Mouse (Mus musculus): ENCODE measurements around the gene Csf1.
A peak's percentile ranks its signal among the peaks of the same experiment; 100 is the strongest.
"Not testable (repeated sequence)": the region's sequence is repeated elsewhere in the genome, so short reads cannot be mapped to it uniquely, and the experiment has no call there.

Csf1 gene

GRCm38 (mm10) chr3:107748260-107748955 lies 11.9 kb downstream of the Csf1 start:
- no peak for DNase-seq

GRCm38 (mm10) chr3:107746026-107746425 lies 14.2 kb downstream of the Csf1 start:
- DNase-seq: no peak

GRCm38 (mm10) chr3:107743650-107744049 lies 16.6 kb downstream of the Csf1 start:
- DNase-seq: peak in 1 of 2 experiments; percentile 37

DNA sequence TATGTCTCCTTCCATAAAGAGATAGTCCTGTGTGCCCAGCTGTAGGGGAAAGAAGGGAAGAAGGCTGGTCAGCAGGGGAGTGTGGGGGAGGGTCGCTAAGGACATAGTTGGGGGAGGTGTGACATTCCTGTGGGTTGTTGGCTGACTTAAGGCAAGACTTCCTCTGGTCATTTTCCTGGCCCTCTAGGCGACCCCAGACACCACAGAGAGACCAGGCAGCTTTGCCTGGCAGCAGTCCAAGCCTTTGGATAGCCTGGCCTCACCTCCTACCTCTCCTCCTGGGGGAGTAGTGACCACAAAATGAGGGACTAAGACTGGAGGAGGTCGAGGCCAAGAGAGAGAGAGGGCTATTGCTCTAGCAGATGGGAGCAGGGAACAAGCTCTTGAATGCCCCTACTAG lies 17.2 kb downstream of the Csf1 start:
- peak in 1 of 2 experiments; percentile 37 for DNase-seq

GRCm38 (mm10) chr3:107742071-107742710 lies 18.1 kb downstream of the Csf1 start:
- no peak for DNase-seq

GRCm38 (mm10) chr3:107741387-107741786 lies 18.9 kb downstream of the Csf1 start:
- no peak for DNase-seq

- peak; percentile 54 to 56 for DNase-seq
These were observed 19.6 kb downstream of the Csf1 start for GRCm38 (mm10) chr3:107740578-107741207.

GRCm38 (mm10) chr3:107739966-107740365 lies 20.3 kb downstream of the Csf1 start:
- DNase-seq: no peak

DNA sequence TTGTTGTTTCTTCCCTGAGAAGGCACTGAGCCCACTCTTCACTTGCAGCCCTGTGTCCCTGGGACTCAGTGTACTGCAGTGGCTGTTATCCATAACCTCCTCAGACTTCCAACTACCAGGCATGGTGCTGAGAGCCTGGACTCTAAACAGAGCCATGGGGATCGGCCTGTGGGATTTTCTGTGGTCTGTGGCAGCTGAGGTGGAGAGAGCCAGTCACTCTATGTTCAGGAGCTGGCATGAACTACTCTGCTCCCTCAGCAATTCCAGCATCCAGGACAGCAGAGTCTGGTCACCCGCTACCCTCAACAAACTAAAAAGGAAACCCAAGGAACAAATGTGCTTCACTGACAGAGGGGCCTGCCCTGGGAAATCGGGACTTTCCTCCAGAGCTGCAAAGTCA lies 20.8 kb downstream of the Csf1 start:
- no peak for DNase-seq

DNA sequence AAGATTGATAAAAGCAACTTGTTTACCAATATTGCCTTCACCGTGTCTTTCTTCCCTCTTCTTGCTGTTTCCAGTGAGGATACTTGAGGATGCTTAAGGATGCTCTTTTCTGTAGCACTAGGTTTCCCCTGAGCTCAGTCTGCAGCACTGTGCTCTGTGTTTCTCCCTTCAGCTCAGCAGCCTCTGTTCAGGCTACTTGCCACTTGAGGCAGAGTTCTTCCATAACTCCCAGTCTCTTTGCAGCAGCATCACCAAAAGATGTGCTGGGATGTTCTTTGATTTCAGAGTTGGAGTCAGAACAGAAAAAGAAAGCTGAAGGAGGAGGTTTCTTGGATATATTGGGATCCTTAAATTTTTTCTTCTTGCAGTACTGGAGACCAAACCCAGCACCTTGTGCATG lies 21.6 kb downstream of the Csf1 start:
- DNase-seq: no peak

DNA sequence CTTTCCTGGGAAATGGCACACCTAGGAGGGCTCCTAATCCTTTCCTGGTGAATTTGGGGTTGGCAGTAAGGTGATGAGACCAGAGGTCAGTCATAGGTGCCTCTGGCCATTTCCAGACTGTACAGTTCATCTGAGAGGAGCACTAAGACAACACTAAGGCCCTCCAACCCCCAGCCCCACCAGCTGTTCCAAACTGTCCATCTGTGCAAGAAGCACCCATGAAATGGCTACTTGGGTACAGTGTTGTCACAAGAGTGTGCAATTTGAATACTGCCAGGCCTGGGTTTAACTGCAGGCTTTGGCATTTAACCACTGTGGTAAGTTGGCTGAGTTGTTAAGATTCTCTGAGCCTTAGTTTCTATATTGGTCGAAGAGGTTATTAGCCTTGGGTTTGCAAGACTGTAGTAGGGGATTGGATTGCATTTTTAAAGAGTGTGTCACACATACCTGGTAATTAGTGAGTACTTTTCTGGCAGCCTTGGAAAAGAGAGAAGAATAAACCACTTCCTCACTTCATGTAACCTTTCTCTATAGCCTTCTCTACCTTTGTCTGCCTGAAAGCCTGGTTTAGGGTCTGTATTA lies 22.6 kb downstream of the Csf1 start:
- DNase-seq: no peak

- DNase-seq: not testable (repeated sequence)
These were observed 24.6 kb downstream of the Csf1 start for GRCm38 (mm10) chr3:107735620-107736019.

DNA sequence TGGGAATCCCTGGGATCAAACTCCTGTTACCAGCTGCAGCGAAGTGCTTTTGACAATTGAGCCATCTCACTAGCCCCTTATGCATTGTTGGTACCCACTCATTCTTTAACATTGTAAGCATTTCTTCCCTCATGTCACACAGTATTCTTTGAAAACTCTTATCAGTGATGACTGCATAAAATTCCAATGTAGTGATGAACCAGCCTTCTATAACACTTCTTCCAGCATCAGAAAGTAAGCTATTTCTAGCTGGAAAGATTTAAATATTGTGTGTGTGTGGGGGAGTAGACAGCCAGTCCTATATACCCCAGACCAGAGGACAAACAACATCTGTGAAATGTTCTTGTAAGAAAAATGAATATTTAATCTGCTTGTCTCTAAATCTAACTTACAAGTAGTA lies 26.9 kb downstream of the Csf1 start:
- no peak for DNase-seq

DNA sequence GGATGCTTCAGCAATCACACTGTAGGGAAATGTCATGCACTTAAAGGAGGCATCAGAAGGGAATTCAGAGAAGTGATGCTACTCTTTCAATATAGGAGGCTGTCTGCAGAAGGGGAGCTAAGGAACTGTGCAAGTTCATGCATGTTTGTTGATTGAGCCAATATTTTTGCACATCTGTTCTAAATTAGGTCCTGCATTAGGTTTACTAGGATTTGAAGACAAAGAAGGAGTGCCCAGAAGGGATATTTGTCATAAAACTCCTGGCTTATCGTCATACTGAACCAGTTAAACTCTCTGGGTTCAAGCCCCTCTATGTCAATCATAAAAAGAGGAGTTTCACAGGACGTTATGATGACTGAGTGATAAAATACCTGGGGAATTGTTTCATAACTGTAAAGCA lies 30.0 kb downstream of the Csf1 start:
- no peak for DNase-seq

DNA sequence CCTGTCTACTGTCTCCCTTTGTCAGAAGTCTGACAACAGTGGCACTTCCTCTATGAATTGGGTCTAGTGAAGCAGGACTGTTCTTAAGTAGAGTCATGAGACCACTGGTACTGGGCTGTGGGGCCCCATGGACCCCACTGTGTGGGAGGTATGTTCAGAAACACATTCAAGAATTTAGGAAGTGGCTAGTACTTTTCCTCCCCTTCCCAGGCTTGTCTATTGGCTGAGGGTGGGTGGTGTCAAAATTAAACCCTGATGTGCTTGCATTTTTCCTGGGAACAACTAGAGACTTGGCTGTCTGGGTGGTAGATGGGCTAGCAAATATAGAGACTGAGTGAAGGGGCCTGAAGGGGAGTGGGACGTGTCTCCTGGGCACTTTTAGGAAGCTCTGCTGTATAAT lies 31.8 kb downstream of the Csf1 start:
- no peak for DNase-seq

- no peak for DNase-seq
These were observed 44.3 kb downstream of the Csf1 start for GRCm38 (mm10) chr3:107715971-107716370.

- no peak for DNase-seq
These were observed 45.9 kb downstream of the Csf1 start for GRCm38 (mm10) chr3:107714276-107714933.

DNA sequence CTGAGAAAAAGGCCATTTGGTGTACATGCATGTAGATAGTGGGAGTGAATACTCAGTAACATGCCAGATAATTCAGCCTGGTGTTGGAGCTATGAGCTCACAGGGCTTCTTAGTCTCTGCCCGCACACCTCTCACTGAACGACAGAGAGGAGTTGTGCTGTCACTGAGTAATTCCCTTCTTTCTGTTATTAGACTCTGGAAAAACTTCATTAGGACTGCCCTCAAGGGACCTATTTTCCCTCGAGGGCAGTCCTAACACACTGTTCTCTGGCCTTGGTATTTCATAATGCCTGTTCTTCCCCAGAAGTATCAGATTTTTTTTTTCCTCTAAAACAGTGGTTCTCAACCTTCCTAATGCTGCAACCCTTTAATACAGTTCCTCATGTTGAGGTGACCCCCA lies 48.2 kb downstream of the Csf1 start:
- no peak for DNase-seq

DNA sequence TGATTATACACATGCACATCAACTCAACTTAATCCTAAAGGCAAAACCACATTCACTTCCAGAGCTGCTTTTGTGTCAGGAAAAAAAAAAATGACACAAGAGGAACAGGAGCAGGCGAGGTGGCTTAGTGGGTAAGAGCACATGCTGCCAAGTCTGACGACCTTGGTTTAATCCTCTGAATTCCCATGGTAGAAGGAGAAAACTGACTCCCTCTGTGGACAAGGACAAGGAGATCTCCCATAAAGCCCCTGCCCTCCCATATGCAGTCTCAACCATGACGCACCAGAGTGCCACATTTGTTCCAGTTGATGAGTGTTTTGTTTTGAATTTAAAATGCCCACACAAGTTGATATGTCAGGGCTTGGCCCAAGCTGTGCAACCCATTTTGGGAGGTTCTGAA lies 51.1 kb downstream of the Csf1 start:
- no peak for DNase-seq

GRCm38 (mm10) chr3:107707239-107707638 lies 53.0 kb downstream of the Csf1 start:
- DNase-seq: no peak

DNA sequence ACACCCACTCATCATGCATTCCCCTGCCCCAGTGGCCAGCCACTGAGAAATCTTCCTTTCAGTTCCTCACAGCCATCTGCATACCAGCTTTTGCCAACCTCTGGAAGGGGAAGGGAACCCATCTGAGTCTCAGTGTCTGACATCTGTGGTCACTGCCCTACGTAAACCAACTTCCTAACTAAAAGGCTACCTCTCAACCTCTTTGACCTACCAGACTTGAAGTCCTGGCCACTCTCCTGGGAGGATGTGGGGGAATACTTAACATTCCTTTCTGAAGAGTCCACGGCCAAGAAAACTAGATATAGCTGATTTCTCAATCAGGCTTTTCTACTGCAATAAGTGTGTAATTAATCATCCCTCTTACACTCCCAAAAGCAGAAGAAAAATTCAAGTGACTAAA lies 54.1 kb downstream of the Csf1 start:
- no peak for DNase-seq

GRCm38 (mm10) chr3:107704371-107704705 lies 55.9 kb downstream of the Csf1 start:
- DNase-seq: no peak

GRCm38 (mm10) chr3:107703675-107704370 lies 56.4 kb downstream of the Csf1 start:
- DNase-seq: no peak

All from kidney, adult 8-10 months (tissue).